Mouse (Mus musculus): ENCODE results near the gene Fignl1. TPM values are rescaled to one million over a fixed set of nuclear protein-coding genes. Genes with fewer than 3 reads are reported as not detected.

Fignl1 gene
- total RNA-seq (2012; rRNA removed) (82.8 and 98.5 TPM in 2 replicates), total RNA-seq (2014; rRNA removed) (189 TPM in 2 replicates), polyA plus RNA-seq (2012; ENCODE audit: insufficient read length, low read depth) (98.5 and 101 TPM in 2 replicates)

DNA sequence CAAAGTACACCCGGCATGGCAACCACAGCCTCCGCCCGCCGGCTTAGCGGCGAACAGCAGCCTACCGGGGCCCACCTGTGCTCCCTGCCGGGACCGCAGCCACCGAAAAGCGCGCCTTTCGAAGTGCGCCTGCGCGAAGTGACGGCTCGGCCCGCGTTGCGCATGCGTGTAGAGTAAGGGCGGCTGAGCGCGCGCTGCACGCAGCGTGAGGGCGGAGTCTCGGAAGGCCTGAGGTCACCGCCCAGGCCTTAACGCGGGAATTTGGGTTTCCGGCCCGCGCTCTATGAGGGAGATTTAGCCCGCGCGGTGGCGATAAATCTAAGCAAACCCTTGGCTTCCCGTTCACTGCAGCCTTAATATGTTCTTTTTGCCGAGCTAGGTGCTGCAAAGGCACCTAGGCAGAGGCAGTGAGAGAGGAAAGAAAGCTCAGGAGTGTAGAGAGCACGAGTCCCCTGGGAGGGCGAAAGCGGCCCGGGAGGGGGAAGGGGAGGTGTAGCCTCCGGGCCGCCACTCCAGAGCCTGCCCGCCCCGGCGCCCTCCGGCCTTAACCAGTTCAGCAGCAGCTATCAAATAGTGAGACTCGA is at the start of gene Fignl1:
Gene Fignl1 (minus strand): TSS at position 143 of the 584 bp plus-strand sequence.
- peaks cover 10 to 21% of the 10 kb centered on the region in 2 experiments for H3K36me3 ChIP-seq (replicated peaks in 1 of 2; ENCODE audit: control insufficient read depth in 1 of 2, insufficient read depth in 1 of 2, low read length in 1 of 2)
- H3K4me1 ChIP-seq (ENCODE audit: control insufficient read depth in 1 of 2, insufficient read depth in 2 of 2) = peaks cover 5 to 56% of the 10 kb centered on the region in 2 experiments
- H3K4me3 ChIP-seq (replicated peaks in 1 of 3; ENCODE audit: low read depth in 2 of 3, low read length in 2 of 3, poor library complexity in 1 of 3) = peak within 1 kb of the TSS; percentile 62 to 87 (median 73)
- peak within 1 kb of the TSS; percentile 99 for H3K4me2 ChIP-seq (ENCODE audit: insufficient read depth, low read depth, poor library complexity, severe bottlenecking)
- DNase-seq (ENCODE audit: extremely low read depth) = peak; percentile 98
- TF ChIP-seq JUN (IDR thresholded peaks at IDR 0.05; ENCODE audit: insufficient read depth, low read depth, low read length) (no peak), ETS1 (conservative IDR thresholded peaks at IDR 0.05; ENCODE audit: low read depth, low read length) (peak; percentile 40), TBP (conservative IDR thresholded peaks at IDR 0.05; ENCODE audit: low read depth, low read length) (peak; percentile 28; the same call in 1 of the 2 replicates), BHLHE40 (IDR thresholded peaks at IDR 0.05; ENCODE audit: low read depth, low read length) (peak; percentile 59; the same call in 1 of the 2 replicates), SMC3 (IDR thresholded peaks at IDR 0.05; ENCODE audit: low read depth, low read length) (no peak), MAFK (IDR thresholded peaks at IDR 0.05; ENCODE audit: insufficient replicate concordance, low read length) (no peak), MXI1 (IDR thresholded peaks at IDR 0.05; ENCODE audit: low read depth, low read length) (peak; percentile 95), CTCF (conservative IDR thresholded peaks at IDR 0.05 in 1 of 2, IDR thresholded peaks at IDR 0.05 in 1 of 2; ENCODE audit: low read depth in 2 of 2, low read length in 2 of 2) (peak in 1 of 2 experiments; percentile 36; a peak in 2 of 4 replicates), HCFC1 (IDR thresholded peaks at IDR 0.05; ENCODE audit: low read depth, low read length) (peak; percentile 78), JUND (conservative IDR thresholded peaks at IDR 0.05; ENCODE audit: low read depth, low read length) (no peak), IRF4 (IDR thresholded peaks at IDR 0.05; ENCODE audit: low read depth, low read length) (peak; percentile 32), MAZ (IDR thresholded peaks at IDR 0.05; ENCODE audit: low read depth, low read length) (peak; percentile 77), CHD2 (IDR thresholded peaks at IDR 0.05; ENCODE audit: low read length) (peak; percentile 83), CHD1 (IDR thresholded peaks at IDR 0.05; ENCODE audit: low read depth, low read length) (no peak; the same call in 1 of the 2 replicates), ELF1 (IDR thresholded peaks at IDR 0.05; ENCODE audit: low read depth, low read length) (peak; percentile 74), GABPA (IDR thresholded peaks at IDR 0.05; ENCODE audit: insufficient replicate concordance, low read depth, low read length) (no peak), USF1 (IDR thresholded peaks at IDR 0.05; ENCODE audit: low read depth, low read length) (no peak), RCOR1 (conservative IDR thresholded peaks at IDR 0.05; ENCODE audit: low read depth, low read length) (no peak), KAT2A (IDR thresholded peaks at IDR 0.05; ENCODE audit: insufficient replicate concordance, low read length) (peak; percentile 93), USF2 (conservative IDR thresholded peaks at IDR 0.05; ENCODE audit: low read depth, low read length) (no peak), RAD21 (IDR thresholded peaks at IDR 0.05; ENCODE audit: low read depth, low read length) (no peak; the same call in 1 of the 2 replicates), E2F4 (IDR thresholded peaks at IDR 0.05; ENCODE audit: insufficient replicate concordance, low read depth, low read length) (peak; percentile 99), EP300 (IDR thresholded peaks at IDR 0.05; ENCODE audit: low read length) (peak; percentile 39; the same call in 1 of the 2 replicates), ZNF384 (IDR thresholded peaks at IDR 0.05; ENCODE audit: low read depth, low read length) (no peak), POLR2AphosphoS2 (IDR thresholded peaks at IDR 0.05; ENCODE audit: low read depth, low read length) (peak; percentile 29; the same call in 1 of the 2 replicates), SIN3A (IDR thresholded peaks at IDR 0.05; ENCODE audit: low read length) (peak; percentile 97), POLR2A (IDR thresholded peaks at IDR 0.05; ENCODE audit: low read depth, low read length) (peak; percentile 87), UBTF (IDR thresholded peaks at IDR 0.05; ENCODE audit: low read depth, low read length) (peak; percentile 87; the same call in 1 of the 2 replicates), TCF12 (IDR thresholded peaks at IDR 0.05; ENCODE audit: low read depth, low read length) (peak; percentile 95; the same call in 1 of the 2 replicates), NELFE (IDR thresholded peaks at IDR 0.05; ENCODE audit: low read depth, low read length) (peak; percentile 91), PAX5 (IDR thresholded peaks at IDR 0.05; ENCODE audit: low read length) (no peak), NRF1 (IDR thresholded peaks at IDR 0.05; ENCODE audit: low read depth, low read length) (peak; percentile 99), ZC3H11A (IDR thresholded peaks at IDR 0.05; ENCODE audit: low read depth, low read length) (no peak), MAX (IDR thresholded peaks at IDR 0.05; ENCODE audit: low read length) (peak; percentile 87), MYC (IDR thresholded peaks at IDR 0.05; ENCODE audit: low read depth, low read length) (peak; percentile 68; the same call in 1 of the 2 replicates), ZMIZ1 (IDR thresholded peaks at IDR 0.05; ENCODE audit: low read depth, low read length) (peak; percentile 97), ZKSCAN1 (IDR thresholded peaks at IDR 0.05; ENCODE audit: borderline replicate concordance, low read depth, low read length) (no peak), MEF2A (IDR thresholded peaks at IDR 0.05; ENCODE audit: borderline replicate concordance, low read depth, low read length) (peak; percentile 68)
- H3K27me3 ChIP-seq (replicated peaks) = no peaks in the 10 kb centered on the region
- no peaks in the 10 kb centered on the region for H3K9me3 ChIP-seq (replicated peaks; ENCODE audit: low read length)
- H3K9ac ChIP-seq (ENCODE audit: insufficient read depth, low read depth) = peak within 1 kb of the TSS; percentile 76
- in situ Hi-C loops (cut with MboI; ENCODE audit: low pct_ligation_motif_present, low pct_unique_long_range_greater_than_20kb, low sequenced_read_pairs) = loop anchor here (25.0 kb wide), 3 partner anchors 403 to 728 kb away; no protein-coding TSS in a partner anchor
- H3K79me2 ChIP-seq (replicated peaks; ENCODE audit: control insufficient read depth, extremely low read depth, insufficient read depth, poor library complexity, severe bottlenecking) = peaks cover 38% of the 10 kb centered on the region
- dilution Hi-C loops (cut with MboI; ENCODE audit: extremely low pct_ligation_motif_present, extremely low pct_unique_long_range_greater_than_20kb, low sequenced_read_pairs) = loop anchor here (25.0 kb wide), 1 partner anchor 153 kb away; no protein-coding TSS in a partner anchor
- peak within 1 kb of the TSS; percentile 95 for H3K27ac ChIP-seq (ENCODE audit: insufficient read depth, low read depth)
